Mouse (Mus musculus) neural tube, embryonic 11.5 days (tissue): Measurements from ENCODE around the gene Cib3. TPM values are rescaled to one million over a fixed set of nuclear protein-coding genes. Genes with fewer than 3 reads are reported as not detected.

Experiments
- ATAC-seq: fragments of 200-750 bp; cut with Nextera tagmentation; 2 replicates; pipeline ENCODE4 v1.8.0; 2017; ENCODE audit warnings: moderate number of reproducible peaks, mild to moderate bottlenecking, moderate TSS enrichment, moderate library complexity; ENCODE audit not compliant: insufficient read depth, low FRiP score, low TSS enrichment
- DNase-seq: peaks from one replicate; pipeline ENCODE4 v3.0.0-alpha.2; 2015; ENCODE audit warnings: low spot score
- H3K27ac ChIP-seq: fragments of 300-500 bp; sonication (generic); 2 replicates; pipeline ENCODE4 v1.5.1; 2014; ENCODE audit warnings: low read depth, mild to moderate bottlenecking, low read length
- H3K27me3 ChIP-seq: fragments of 300-500 bp; sonication (generic); 2 replicates; pipeline ENCODE4 v1.6.1; 2014; ENCODE audit warnings: mild to moderate bottlenecking, low read length, mixed read lengths; ENCODE audit not compliant: control insufficient read depth, insufficient read depth
- H3K36me3 ChIP-seq: fragments of 300-500 bp; sonication (generic); 2 replicates; pipeline ENCODE4 v1.6.1; 2014; ENCODE audit warnings: mild to moderate bottlenecking, low read length, moderate library complexity, mixed read lengths; ENCODE audit not compliant: control insufficient read depth, insufficient read depth
- H3K4me1 ChIP-seq: fragments of 300-500 bp; sonication (generic); 2 replicates; pipeline ENCODE4 v1.6.1; 2014; ENCODE audit warnings: low read length, mixed read lengths; ENCODE audit not compliant: control insufficient read depth, insufficient read depth
- H3K4me2 ChIP-seq: fragments of 300-500 bp; sonication (generic); 2 replicates; pipeline ENCODE4 v1.6.1; 2014; ENCODE audit warnings: low read depth, mild to moderate bottlenecking, moderate library complexity
- H3K4me3 ChIP-seq: fragments of 300-500 bp; sonication (generic); 2 replicates; pipeline ENCODE4 v1.5.1; 2014; ENCODE audit warnings: low read depth, low read length
- H3K9ac ChIP-seq: fragments of 300-500 bp; sonication (generic); 2 replicates; pipeline ENCODE4 v1.6.1; 2014; ENCODE audit warnings: mild to moderate bottlenecking, low read length
- H3K9me3 ChIP-seq: fragments of 300-500 bp; sonication (generic); 2 replicates; pipeline ENCODE4 v1.6.1; 2016; ENCODE audit warnings: low read length; ENCODE audit not compliant: control insufficient read depth
- WGBS: fragments of 180-500 bp; shearing (Covaris S2); extraction: QIAGEN DNeasy Blood & Tissue Kit; methylation state at CpG from one replicate; pipeline ENCODE4 v1.1.7; 2014; 5-methylcytosine and 5-hydroxymethylcytosine counted together
- polyA plus RNA-seq: library from polyadenylated mRNA; unstranded; fragments of >200 nt; fragmentation: Nextera tagmentation; extraction: Ambion mirVana; gene quantifications from 2 replicates; pipeline ENCODE4 v1.2.1, GENCODE M21; 2014

Gene Cib3
- polyA plus RNA-seq, 1 experiment from 2014 or later, result not detected

DNA sequence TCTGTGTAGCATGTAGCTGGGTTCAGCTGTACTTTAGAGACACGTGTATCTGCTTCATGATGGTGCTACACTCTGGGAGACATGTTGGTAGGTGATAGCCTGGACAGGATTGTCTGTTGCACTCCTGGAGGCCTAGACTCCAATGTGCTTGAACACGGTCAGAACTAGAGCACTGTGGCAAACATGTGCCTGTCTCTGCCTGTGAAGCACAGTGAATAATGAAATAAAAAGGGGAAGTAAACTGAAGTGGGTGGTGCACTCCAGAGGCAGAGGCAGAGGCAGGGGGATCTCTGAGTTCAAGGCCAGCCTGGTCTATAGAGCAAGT, 22.5 kb downstream of the Cib3 start:
- no peak for ATAC-seq
- Histone ChIP-seq H3K4me3 (no peak overlapping the region), H3K9ac (no peak overlapping the region), H3K4me2 (no peak overlapping the region), H3K27ac (no peak overlapping the region), H3K4me1 (no peaks in the 10 kb centered on the region), H3K9me3 (no peaks in the 10 kb centered on the region), H3K36me3 (no peaks in the 10 kb centered on the region), H3K27me3 (no peaks in the 10 kb centered on the region)
- WGBS, result 88% methylated on average over 2 of the region's 2 CpGs
- DNase-seq, result no peak

- H3K4me1 ChIP-seq, result no peaks in the 10 kb centered on the region
- DNase-seq (no peak), ATAC-seq (no peak)
- H3K36me3 ChIP-seq, result no peaks in the 10 kb centered on the region
- H3K9me3 ChIP-seq, result no peaks in the 10 kb centered on the region
- H3K27me3 ChIP-seq, result no peaks in the 10 kb centered on the region
- no peak within 1 kb of the TSS for H3K9ac ChIP-seq
- no peak within 1 kb of the TSS for H3K4me2 ChIP-seq
- no peak within 1 kb of the TSS for H3K4me3 ChIP-seq
- no peak within 1 kb of the TSS for H3K27ac ChIP-seq
- WGBS, result 74% methylated on average over 12 of the region's 12 CpGs
Observed at GRCm38 (mm10) chr8:72189417-72190214, 23.0 kb downstream of the Cib3 start, which contains the start of gene Hsh2d. Gene Hsh2d, plus strand, starts transcription at chr8:72189638.

DNA sequence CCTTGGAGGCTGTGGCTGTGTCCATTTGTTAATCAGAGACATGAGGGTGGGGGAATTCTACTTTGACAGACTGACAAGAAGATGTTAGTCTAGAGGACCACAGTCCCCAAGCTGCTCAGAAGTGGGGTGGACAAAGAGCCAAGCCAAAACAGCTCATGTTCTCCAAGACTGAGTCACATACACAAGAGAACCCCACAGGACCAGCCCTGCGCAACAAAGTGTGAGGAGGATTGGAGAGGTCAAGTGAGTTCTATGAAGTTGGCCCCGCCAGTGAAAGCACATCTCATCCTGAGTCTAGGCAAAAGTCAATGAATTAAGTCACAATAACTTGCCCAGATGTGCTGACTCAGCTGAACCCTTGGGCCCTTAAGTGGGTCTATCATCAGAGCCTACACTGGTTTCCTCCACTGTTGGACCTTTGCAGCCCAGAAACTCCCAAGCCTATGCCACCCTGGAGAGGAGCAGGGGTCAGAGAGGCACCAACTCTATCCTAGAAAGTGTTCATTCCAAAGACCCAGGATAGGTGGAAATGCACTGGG, 24.8 kb downstream of the Cib3 start:
- Histone ChIP-seq H3K27me3 (no peaks in the 10 kb centered on the region), H3K9ac (no peak overlapping the region), H3K4me2 (no peak overlapping the region), H3K9me3 (no peaks in the 10 kb centered on the region), H3K27ac (no peak overlapping the region), H3K36me3 (no peaks in the 10 kb centered on the region), H3K4me1 (no peaks in the 10 kb centered on the region), H3K4me3 (no peak overlapping the region)
- 94% methylated on average over 2 of the region's 2 CpGs for WGBS
- ATAC-seq (no peak), DNase-seq (no peak)

GRCm38 (mm10) chr8:72183554-72184202, 29.0 kb downstream of the Cib3 start:
- no peaks in the 10 kb centered on the region for H3K9me3 ChIP-seq
- 76% methylated on average over 2 of the region's 2 CpGs for WGBS
- no peaks in the 10 kb centered on the region for H3K27me3 ChIP-seq
- H3K4me1 ChIP-seq, result no peaks in the 10 kb centered on the region
- H3K9ac ChIP-seq, result no peak overlapping the region
- peaks cover 9% of the 10 kb centered on the region; the same call in 1 of the 2 replicates for H3K36me3 ChIP-seq
- no peak overlapping the region for H3K27ac ChIP-seq
- H3K4me2 ChIP-seq, result no peak overlapping the region
- DNase-seq, result no peak
- no peak for ATAC-seq
- H3K4me3 ChIP-seq, result no peak overlapping the region

- Histone ChIP-seq H3K27ac (no peak overlapping the region), H3K9me3 (no peaks in the 10 kb centered on the region), H3K36me3 (peaks cover 28% of the 10 kb centered on the region), H3K4me2 (no peak overlapping the region), H3K4me3 (no peak overlapping the region), H3K27me3 (no peaks in the 10 kb centered on the region), H3K9ac (no peak overlapping the region), H3K4me1 (no peaks in the 10 kb centered on the region)
- WGBS, result 58% methylated on average over 5 of the region's 5 CpGs
- peak; percentile 66 for ATAC-seq
- DNase-seq, result peak; percentile 69
Observed at GRCm38 (mm10) chr8:72177346-72177925, 35.2 kb downstream of the Cib3 start.

DNA sequence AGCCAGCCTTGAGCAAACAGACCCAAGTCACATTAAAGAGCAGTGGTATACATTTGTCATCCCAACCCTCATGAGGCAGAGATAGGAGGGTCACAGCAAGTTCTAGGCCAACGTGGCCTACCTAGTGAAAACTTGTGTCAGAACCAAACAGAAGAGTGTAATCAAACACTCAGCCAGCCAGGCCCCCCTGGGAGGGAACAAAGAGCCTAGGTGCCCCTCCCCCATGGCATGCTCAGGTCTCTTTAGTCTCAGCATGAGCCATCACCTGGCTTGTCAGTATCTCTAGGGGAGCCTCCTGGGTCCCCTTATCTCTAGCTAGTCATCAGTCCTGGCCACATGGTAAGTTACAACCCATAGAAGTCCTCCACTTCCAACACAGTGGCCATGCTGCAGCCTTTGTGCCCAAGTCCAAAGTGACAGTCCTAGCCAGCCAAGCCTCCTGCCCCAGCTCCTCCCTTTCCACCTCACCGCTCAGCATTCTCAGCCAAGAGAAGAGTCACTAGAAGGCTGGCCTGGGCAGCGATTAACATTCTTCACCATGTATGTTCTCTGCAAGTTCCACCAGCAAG, 42.9 kb downstream of the Cib3 start:
- no peak overlapping the region for H3K9ac ChIP-seq
- H3K27me3 ChIP-seq, result no peaks in the 10 kb centered on the region
- H3K4me1 ChIP-seq, result no peaks in the 10 kb centered on the region
- H3K9me3 ChIP-seq, result no peaks in the 10 kb centered on the region
- H3K27ac ChIP-seq, result no peak overlapping the region
- DNase-seq, result no peak
- no peak overlapping the region for H3K4me2 ChIP-seq
- H3K36me3 ChIP-seq, result peaks cover 22% of the 10 kb centered on the region
- no peak for ATAC-seq
- WGBS, result 83% methylated on average over 3 of the region's 3 CpGs
- no peak overlapping the region for H3K4me3 ChIP-seq

- Histone ChIP-seq H3K4me2 (no peak overlapping the region), H3K4me3 (no peak overlapping the region), H3K9ac (no peak overlapping the region), H3K27me3 (no peaks in the 10 kb centered on the region), H3K4me1 (no peaks in the 10 kb centered on the region), H3K36me3 (peaks cover 22% of the 10 kb centered on the region), H3K27ac (no peak overlapping the region), H3K9me3 (no peaks in the 10 kb centered on the region)
- no peak for ATAC-seq
- DNase-seq, result no peak
- 93% methylated on average over 3 of the region's 3 CpGs for WGBS
Observed at GRCm38 (mm10) chr8:72169098-72169668, 43.5 kb downstream of the Cib3 start.

DNA sequence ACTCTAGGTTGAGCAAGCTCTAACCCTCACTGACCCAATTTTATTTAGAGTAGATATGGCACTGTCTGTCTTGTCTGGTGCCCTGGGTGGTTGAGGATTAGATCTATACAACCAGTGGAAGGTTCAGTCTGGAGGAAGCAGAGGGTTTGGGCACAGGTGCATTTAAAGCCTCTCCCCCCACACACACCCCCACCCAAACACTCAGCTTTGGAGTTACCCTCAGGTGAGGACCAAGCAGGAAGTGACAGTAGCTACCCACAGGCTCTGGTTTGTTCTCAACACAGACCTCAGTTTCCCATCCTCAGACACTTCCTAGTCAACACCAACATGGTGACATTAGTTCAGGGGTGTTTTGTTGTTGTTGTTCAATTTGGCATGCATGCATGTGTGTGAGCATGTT, 49.8 kb downstream of the Cib3 start:
- no peak overlapping the region for H3K9ac ChIP-seq
- no peak overlapping the region for H3K4me2 ChIP-seq
- no peak for ATAC-seq
- no peak overlapping the region for H3K4me3 ChIP-seq
- no peaks in the 10 kb centered on the region; the same call in 1 of the 2 replicates for H3K36me3 ChIP-seq
- no peak for DNase-seq
- H3K27ac ChIP-seq, result no peak overlapping the region
- H3K27me3 ChIP-seq, result no peaks in the 10 kb centered on the region
- peaks cover 8% of the 10 kb centered on the region for H3K4me1 ChIP-seq
- no peaks in the 10 kb centered on the region for H3K9me3 ChIP-seq
